Mouse (Mus musculus) ES-Bruce4 (cell line): ENCODE measurements around the gene Doc2b. TPM values are rescaled to one million over a fixed set of nuclear protein-coding genes. Genes with fewer than 3 reads are reported as not detected.

Experiments
- H3K27ac ChIP-seq: 2 replicates; pipeline ENCODE4 v1.5.1; 2012; ENCODE audit warnings: low read length, inconsistent platforms; ENCODE audit not compliant: insufficient read depth
- H3K27me3 ChIP-seq: 2 replicates; pipeline ENCODE4 v1.6.1; 2012; ENCODE audit warnings: mild to moderate bottlenecking, low read length, inconsistent platforms; ENCODE audit not compliant: control insufficient read depth, poor library complexity, insufficient read depth, severe bottlenecking
- H3K36me3 ChIP-seq: 2 replicates; pipeline ENCODE4 v1.6.1; 2012; ENCODE audit warnings: inconsistent platforms, mild to moderate bottlenecking, low read length, moderate library complexity; ENCODE audit not compliant: control insufficient read depth, poor library complexity, insufficient read depth, severe bottlenecking
- H3K4me1 ChIP-seq: one replicate; pipeline ENCODE4 v1.8.1; 2011; ENCODE audit warnings: low read length; ENCODE audit not compliant: control insufficient read depth, insufficient read depth
- H3K4me3 ChIP-seq: 2 replicates; pipeline ENCODE4 v1.5.1; 2011; ENCODE audit warnings: low read depth, mild to moderate bottlenecking, low read length
- H3K9ac ChIP-seq: 2 replicates; pipeline ENCODE4 v1.6.1; 2012; ENCODE audit warnings: low read depth, mild to moderate bottlenecking, inconsistent platforms; ENCODE audit not compliant: poor library complexity, severe bottlenecking
- H3K9me3 ChIP-seq: replicated peaks from 2 replicates; pipeline ENCODE4 v1.6.1; 2012; ENCODE audit warnings: mild to moderate bottlenecking, low read length, inconsistent platforms; ENCODE audit not compliant: control insufficient read depth, poor library complexity, insufficient read depth, severe bottlenecking
- CTCF ChIP-seq: IDR thresholded peaks from one replicate; pipeline ENCODE4 v1.8.1; 2011; ENCODE audit warnings: low read depth, low read length
- EP300 ChIP-seq: IDR thresholded peaks from 2 replicates; pipeline ENCODE4 v1.6.1; 2011; ENCODE audit warnings: low read depth, low read length; ENCODE audit not compliant: insufficient read depth
- POLR2A ChIP-seq: IDR thresholded peaks from one replicate; pipeline ENCODE4 v1.8.1; 2011; ENCODE audit warnings: low read length; ENCODE audit not compliant: insufficient read depth
- polyA plus RNA-seq: library from polyadenylated mRNA; stranded (reverse); fragments of >200 nt; gene quantifications from 2 replicates; pipeline ENCODE4 v1.2.4, GENCODE M21; 2011; ENCODE audit warnings: low read depth; ENCODE audit not compliant: missing spikeins, insufficient read depth, insufficient read length

Gene Doc2b
- polyA plus RNA-seq, 1 experiment = 0.22 TPM

DNA sequence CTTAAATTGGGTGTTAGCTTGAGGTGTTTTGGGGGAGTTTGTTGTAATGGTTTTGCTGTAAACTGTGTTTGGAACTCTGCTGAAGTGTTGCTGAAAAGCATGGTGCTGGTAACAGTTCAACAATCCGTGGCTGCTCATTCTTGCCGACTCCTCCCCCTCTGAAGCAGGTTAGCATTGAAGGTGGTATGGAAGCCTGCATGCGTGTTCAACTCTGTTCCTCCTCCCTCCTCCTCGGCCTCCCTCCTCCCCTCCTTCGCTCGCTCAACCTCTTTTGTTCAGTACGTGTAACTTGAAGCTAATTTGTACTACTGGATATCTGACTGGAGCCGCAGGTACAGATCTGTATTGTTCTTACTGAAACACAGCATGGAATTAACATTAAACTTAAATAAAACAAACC, 30.7 kb downstream of the Doc2b start:
- H3K4me1 ChIP-seq = no peaks in the 10 kb centered on the region
- no peak overlapping the region for H3K9ac ChIP-seq
- no peak overlapping the region for H3K4me3 ChIP-seq
- H3K9me3 ChIP-seq = no peaks in the 10 kb centered on the region
- H3K27me3 ChIP-seq = no peaks in the 10 kb centered on the region
- TF ChIP-seq POLR2A (no peak), CTCF (no peak), EP300 (no peak)
- peaks cover 47% of the 10 kb centered on the region for H3K36me3 ChIP-seq
- H3K27ac ChIP-seq = no peak overlapping the region

DNA sequence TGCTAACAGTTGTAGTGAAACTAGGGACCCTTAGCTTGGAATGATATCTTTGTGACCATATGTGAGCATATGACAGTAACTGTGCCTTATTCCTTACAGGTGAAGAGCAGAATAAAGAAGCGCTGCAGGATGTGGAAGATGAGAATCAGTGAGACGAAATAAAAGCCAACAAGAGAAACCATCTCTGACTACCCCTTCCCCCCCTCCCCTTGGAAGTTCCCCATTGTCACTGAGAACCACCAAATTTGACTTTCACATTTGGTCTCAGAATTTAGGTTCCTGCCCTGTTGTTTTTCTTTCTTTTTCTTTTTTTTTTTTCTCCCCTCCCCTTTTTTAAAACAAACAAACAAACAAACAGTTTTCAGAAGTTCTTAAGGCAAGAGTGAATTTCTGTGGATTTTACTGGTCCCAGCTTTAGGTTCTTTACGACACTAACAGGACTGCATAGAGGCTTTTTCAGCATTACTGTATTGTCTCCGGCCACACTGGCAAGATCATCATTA, 31.3 kb downstream of the Doc2b start:
- no peaks in the 10 kb centered on the region for H3K27me3 ChIP-seq

DNA sequence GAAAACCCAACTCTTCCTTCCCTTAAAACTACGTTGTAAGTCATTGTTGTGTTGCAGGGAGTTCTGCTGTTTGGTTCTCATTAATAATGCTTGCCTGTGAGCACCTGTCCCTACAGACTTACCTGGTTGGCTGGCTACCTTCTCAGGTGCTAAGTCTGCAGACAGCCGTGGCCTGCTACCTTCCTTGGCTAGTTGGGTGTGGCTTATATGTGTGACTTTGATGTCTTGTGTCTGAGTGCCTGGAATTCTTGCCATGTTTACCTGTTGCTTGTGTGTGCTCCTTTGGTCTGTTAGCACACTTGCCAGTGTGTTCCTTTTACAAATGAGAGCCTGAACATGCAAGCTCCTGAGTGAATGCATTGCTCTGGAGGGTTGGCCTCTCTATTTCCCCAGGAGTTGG, 33.1 kb downstream of the Doc2b start:
- Histone ChIP-seq H3K4me1 (no peaks in the 10 kb centered on the region), H3K9me3 (no peaks in the 10 kb centered on the region), H3K27me3 (no peaks in the 10 kb centered on the region), H3K9ac (no peak overlapping the region), H3K4me3 (no peak overlapping the region), H3K27ac (no peak overlapping the region), H3K36me3 (peaks cover 69% of the 10 kb centered on the region)
- TF ChIP-seq EP300 (no peak), CTCF (no peak), POLR2A (no peak)

More for the DNA sequence above, 31.3 kb downstream of the Doc2b start:
- H3K9ac ChIP-seq = no peak overlapping the region
- H3K9me3 ChIP-seq = no peaks in the 10 kb centered on the region
- TF ChIP-seq EP300 (no peak), CTCF (no peak), POLR2A (no peak)
- H3K4me3 ChIP-seq = no peak overlapping the region
- H3K27ac ChIP-seq = no peak overlapping the region
- no peaks in the 10 kb centered on the region for H3K4me1 ChIP-seq
- peaks cover 53% of the 10 kb centered on the region for H3K36me3 ChIP-seq

DNA sequence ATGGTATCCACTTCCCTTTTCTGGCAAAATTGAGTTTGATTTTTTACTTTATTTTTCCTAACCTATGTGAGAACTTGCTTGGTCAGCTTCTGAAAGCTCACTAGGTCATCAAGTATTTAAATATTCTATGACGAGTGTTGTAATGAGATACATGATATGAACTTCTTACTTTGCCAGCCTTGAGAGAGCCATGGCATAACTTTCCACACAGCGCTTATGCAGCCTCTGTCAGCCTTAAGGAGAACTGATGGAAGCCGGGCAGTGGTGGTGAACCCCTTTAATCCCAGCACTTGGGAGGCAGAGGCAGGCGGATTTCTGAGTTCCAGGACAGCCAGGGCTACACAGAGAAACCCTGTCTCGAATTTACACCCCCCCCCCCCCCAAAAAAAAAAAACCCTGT, 35.1 kb downstream of the Doc2b start:
- Histone ChIP-seq H3K27ac (no peak overlapping the region), H3K4me1 (no peaks in the 10 kb centered on the region), H3K9ac (no peak overlapping the region), H3K27me3 (no peaks in the 10 kb centered on the region), H3K4me3 (no peak overlapping the region), H3K9me3 (no peaks in the 10 kb centered on the region), H3K36me3 (peaks cover 74% of the 10 kb centered on the region)
- TF ChIP-seq EP300 (no peak), CTCF (no peak), POLR2A (no peak)

DNA sequence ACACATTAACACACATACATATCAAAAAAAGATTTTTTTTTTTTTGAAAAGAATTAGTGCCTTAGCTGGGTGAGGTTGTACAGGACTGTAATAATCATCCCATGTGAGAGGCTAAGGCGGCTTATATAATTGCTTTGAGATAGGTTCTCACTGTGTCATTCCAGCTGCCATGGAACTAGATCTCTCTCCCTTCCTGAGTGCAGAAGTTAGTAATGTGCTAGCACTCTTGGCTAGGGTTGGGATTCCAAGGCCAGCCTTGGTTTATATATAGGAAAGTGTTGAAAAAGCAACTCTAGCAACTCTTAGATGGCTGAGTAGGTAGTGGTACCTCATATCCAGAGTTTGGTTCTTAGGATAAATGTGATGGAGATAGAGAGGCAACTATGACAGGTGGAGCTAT, 37.3 kb downstream of the Doc2b start:
- Histone ChIP-seq H3K9ac (no peak overlapping the region), H3K9me3 (no peaks in the 10 kb centered on the region), H3K4me1 (peaks cover 1% of the 10 kb centered on the region), H3K27me3 (no peaks in the 10 kb centered on the region), H3K4me3 (no peak overlapping the region), H3K27ac (no peak overlapping the region), H3K36me3 (peaks cover 75% of the 10 kb centered on the region)
- no peak for TF ChIP-seq POLR2A
- no peak for TF ChIP-seq CTCF
- no peak for TF ChIP-seq EP300

DNA sequence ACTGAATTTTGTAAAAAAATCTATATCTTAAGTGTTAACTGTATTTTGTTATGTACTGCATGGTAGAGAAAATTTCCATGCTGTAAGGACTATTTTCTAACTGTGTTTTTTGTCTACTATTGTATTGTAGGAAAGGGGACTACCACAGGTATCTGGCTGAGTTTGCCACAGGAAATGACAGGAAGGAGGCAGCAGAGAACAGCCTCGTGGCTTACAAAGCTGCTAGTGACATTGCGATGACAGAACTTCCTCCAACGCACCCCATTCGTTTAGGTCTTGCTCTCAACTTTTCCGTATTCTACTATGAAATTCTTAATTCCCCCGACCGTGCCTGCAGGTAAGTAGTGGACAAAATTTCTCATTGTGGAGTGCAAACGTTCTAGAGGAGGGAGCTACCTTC, 39.2 kb downstream of the Doc2b start:
- H3K27me3 ChIP-seq = no peaks in the 10 kb centered on the region
- H3K9ac ChIP-seq = no peak overlapping the region
- H3K36me3 ChIP-seq = peaks cover 85% of the 10 kb centered on the region
- no peak for TF ChIP-seq EP300
- no peak for TF ChIP-seq CTCF
- TF ChIP-seq POLR2A = no peak
- peaks cover 1% of the 10 kb centered on the region for H3K4me1 ChIP-seq
- H3K9me3 ChIP-seq = no peaks in the 10 kb centered on the region
- H3K27ac ChIP-seq = no peak overlapping the region
- H3K4me3 ChIP-seq = no peak overlapping the region
